Mouse (Mus musculus) CH12.LX (cell line): ENCODE results near the gene Ugt1a10. TPM values are rescaled to one million over a fixed set of nuclear protein-coding genes. Genes with fewer than 3 reads are reported as not detected.

ENCODE experiments used
- DNase-seq: peaks from one replicate; pipeline ENCODE4 v3.0.0-alpha.2; 2013; ENCODE audit errors: extremely low read depth
- H3K27ac ChIP-seq: 2 replicates; pipeline ENCODE4 v1.5.1; 2012; ENCODE audit warnings: low read depth, mild to moderate bottlenecking, control low read depth, moderate library complexity; ENCODE audit not compliant: insufficient read depth
- H3K27me3 ChIP-seq: replicated peaks from 2 replicates; pipeline ENCODE3; 2012; ENCODE audit warnings: inconsistent platforms
- H3K36me3 ChIP-seq, 2 experiments: replicated peaks in 1 of 2; 2 replicates each; pipeline versions ENCODE3 to v1.6.1; 2012; ENCODE audit warnings: inconsistent platforms in 1 of 2, low read length in 1 of 2, mild to moderate bottlenecking in 1 of 2, mixed read lengths in 1 of 2, moderate library complexity in 1 of 2; ENCODE audit not compliant: control insufficient read depth in 1 of 2, insufficient read depth in 1 of 2
- H3K4me1 ChIP-seq, 2 experiments: 2 replicates each; pipeline ENCODE4 v1.6.1; 2012; ENCODE audit warnings: inconsistent platforms in 1 of 2, moderate library complexity in 1 of 2; ENCODE audit not compliant: insufficient read depth in 2 of 2, control insufficient read depth in 1 of 2
- H3K4me2 ChIP-seq: 2 replicates; pipeline ENCODE4 v1.6.1; 2012; ENCODE audit warnings: low read depth, mild to moderate bottlenecking, control low read depth; ENCODE audit not compliant: poor library complexity, insufficient read depth, severe bottlenecking
- H3K4me3 ChIP-seq, 3 experiments: fragments of 150-350 bp in 1 of 3; sonication (generic) in 1 of 3; replicated peaks in 1 of 3; 2 replicates each; pipeline versions ENCODE3 to v1.5.1; 2011 to 2012; ENCODE audit warnings: low read depth in 2 of 3, low read length in 2 of 3, mild to moderate bottlenecking in 2 of 3, moderate library complexity in 2 of 3, control low read depth in 1 of 3, improper control_type of control experiment in 1 of 3, inconsistent platforms in 1 of 3, mixed read lengths in 1 of 3; ENCODE audit not compliant: poor library complexity in 1 of 3
- H3K79me2 ChIP-seq: replicated peaks from 2 replicates; pipeline ENCODE4 v1.6.1; 2012; ENCODE audit warnings: mild to moderate bottlenecking, moderate library complexity; ENCODE audit not compliant: control insufficient read depth, poor library complexity, insufficient read depth, severe bottlenecking; ENCODE audit errors: extremely low read depth
- H3K9ac ChIP-seq: 2 replicates; pipeline ENCODE4 v1.6.1; 2012; ENCODE audit warnings: low read depth, mild to moderate bottlenecking, control low read depth, moderate library complexity; ENCODE audit not compliant: insufficient read depth
- H3K9me3 ChIP-seq: replicated peaks from 2 replicates; pipeline ENCODE3; 2012; ENCODE audit warnings: low read length, inconsistent platforms, mixed read lengths
- BHLHE40 ChIP-seq: IDR thresholded peaks from 2 replicates; pipeline ENCODE4 v1.6.1; 2011; ENCODE audit warnings: mild to moderate bottlenecking, low read depth, low read length, improper control_type of control experiment
- CHD1 ChIP-seq: IDR thresholded peaks from 2 replicates; pipeline ENCODE4 v1.6.1; 2012; ENCODE audit warnings: low read depth, low read length, improper control_type of control experiment, inconsistent platforms
- CHD2 ChIP-seq: IDR thresholded peaks from 2 replicates; pipeline ENCODE4 v1.6.1; 2011; ENCODE audit warnings: low read length, improper control_type of control experiment
- EP300 ChIP-seq: IDR thresholded peaks from 2 replicates; pipeline ENCODE4 v1.6.1; 2011; ENCODE audit warnings: low read length, improper control_type of control experiment
- ETS1 ChIP-seq: conservative IDR thresholded peaks from 2 replicates; pipeline ENCODE4 v1.6.1; 2012; ENCODE audit warnings: low read depth, mild to moderate bottlenecking, inconsistent platforms, low read length, improper control_type of control experiment, moderate library complexity
- IRF4 ChIP-seq: IDR thresholded peaks from 2 replicates; pipeline ENCODE4 v1.6.1; 2014; ENCODE audit warnings: low read depth, mild to moderate bottlenecking, inconsistent platforms, low read length, improper control_type of control experiment
- JUND ChIP-seq: conservative IDR thresholded peaks from 2 replicates; pipeline ENCODE4 v1.6.1; 2011; ENCODE audit warnings: low read depth, low read length, improper control_type of control experiment
- MAFK ChIP-seq: IDR thresholded peaks from 2 replicates; pipeline ENCODE4 v1.6.1; 2011; ENCODE audit warnings: low read length, improper control_type of control experiment; ENCODE audit not compliant: insufficient replicate concordance
- MAX ChIP-seq: IDR thresholded peaks from 2 replicates; pipeline ENCODE4 v1.6.1; 2011; ENCODE audit warnings: low read length, improper control_type of control experiment
- MEF2A ChIP-seq: IDR thresholded peaks from 2 replicates; pipeline ENCODE4 v1.6.1; 2014; ENCODE audit warnings: low read depth, mild to moderate bottlenecking, inconsistent platforms, low read length, improper control_type of control experiment, borderline replicate concordance
- MXI1 ChIP-seq: IDR thresholded peaks from 2 replicates; pipeline ENCODE4 v1.6.1; 2011; ENCODE audit warnings: mild to moderate bottlenecking, low read depth, low read length, improper control_type of control experiment
- POLR2A ChIP-seq: IDR thresholded peaks from 2 replicates; pipeline ENCODE4 v1.6.1; 2011; ENCODE audit warnings: low read depth, mild to moderate bottlenecking, improper control_type of control experiment, low read length
- POLR2AphosphoS2 ChIP-seq: IDR thresholded peaks from 2 replicates; pipeline ENCODE4 v1.6.1; 2011; ENCODE audit warnings: low read depth, low read length, improper control_type of control experiment
- RAD21 ChIP-seq: IDR thresholded peaks from 2 replicates; pipeline ENCODE4 v1.6.1; 2011; ENCODE audit warnings: low read depth, mild to moderate bottlenecking, low read length, improper control_type of control experiment, moderate library complexity
- SIN3A ChIP-seq: IDR thresholded peaks from 2 replicates; pipeline ENCODE4 v1.6.1; 2012; ENCODE audit warnings: low read length, improper control_type of control experiment, inconsistent platforms
- SMC3 ChIP-seq: IDR thresholded peaks from 2 replicates; pipeline ENCODE4 v1.6.1; 2011; ENCODE audit warnings: low read depth, low read length, improper control_type of control experiment
- TBP ChIP-seq: conservative IDR thresholded peaks from 2 replicates; pipeline ENCODE4 v1.6.1; 2011; ENCODE audit warnings: low read depth, low read length, improper control_type of control experiment
- TCF12 ChIP-seq: IDR thresholded peaks from 2 replicates; pipeline ENCODE4 v1.6.1; 2014; ENCODE audit warnings: low read depth, mild to moderate bottlenecking, inconsistent platforms, low read length, improper control_type of control experiment
- UBTF ChIP-seq: IDR thresholded peaks from 2 replicates; pipeline ENCODE4 v1.6.1; 2012; ENCODE audit warnings: low read depth, mild to moderate bottlenecking, inconsistent platforms, low read length, improper control_type of control experiment, moderate library complexity
- USF1 ChIP-seq: IDR thresholded peaks from 2 replicates; pipeline ENCODE4 v1.6.1; 2014; ENCODE audit warnings: low read depth, mild to moderate bottlenecking, inconsistent platforms, low read length, improper control_type of control experiment
- USF2 ChIP-seq: conservative IDR thresholded peaks from 2 replicates; pipeline ENCODE4 v1.6.1; 2011; ENCODE audit warnings: low read depth, low read length, improper control_type of control experiment
- ZC3H11A ChIP-seq: IDR thresholded peaks from 2 replicates; pipeline ENCODE4 v1.6.1; 2012; ENCODE audit warnings: low read depth, mild to moderate bottlenecking, inconsistent platforms, low read length, improper control_type of control experiment
- ZKSCAN1 ChIP-seq: IDR thresholded peaks from 2 replicates; pipeline ENCODE4 v1.6.1; 2012; ENCODE audit warnings: low read depth, inconsistent platforms, low read length, improper control_type of control experiment, borderline replicate concordance
- dilution Hi-C: fragments of 300-500 bp; cut with MboI; formaldehyde crosslinking; loops from 2 replicates; pipeline ENCODE4 v1.14.3; 2020; ENCODE audit warnings: low sequenced_read_pairs; ENCODE audit not compliant: extremely low pct_unique_long_range_greater_than_20kb, extremely low pct_ligation_motif_present
- in situ Hi-C: fragments of 300-500 bp; cut with MboI; formaldehyde crosslinking; loops from 3 replicates; pipeline ENCODE4 v1.14.3; 2019; ENCODE audit warnings: low sequenced_read_pairs, low pct_ligation_motif_present, low pct_unique_long_range_greater_than_20kb, mixed read lengths
- polyA plus RNA-seq: library from polyadenylated mRNA; unstranded; fragments of >175 nt; gene quantifications from 2 replicates; pipeline ENCODE4 v1.2.1, GENCODE M21; 2012; ENCODE audit warnings: low read depth; ENCODE audit not compliant: insufficient read length
- total RNA-seq, 2 experiments: library from RNA; depleted of rRNA; stranded (reverse); fragments of 300-350 nt in 1 of 2; fragments of >200 nt in 1 of 2; gene quantifications; 2 replicates each; pipeline ENCODE4 v1.2.3; 2012 to 2014

The Ugt1a10 gene
- total and polyA plus RNA-seq, 3 experiments, result not detected

- dilution Hi-C loops, result no loop called here
- no peak for DNase-seq
- peaks cover 84% of the 10 kb centered on the region for H3K9me3 ChIP-seq
These were observed 179.5 kb downstream of the Ugt1a10 start for GRCm38 (mm10) chr1:88234646-88235045.

GRCm38 (mm10) chr1:88235046-88235893 lies 180.1 kb downstream of the Ugt1a10 start:
- dilution Hi-C loops, result no loop called here
- Histone ChIP-seq H3K4me2 (no peak overlapping the region), H3K79me2 (no peaks in the 10 kb centered on the region), H3K27me3 (peaks cover 35% of the 10 kb centered on the region), H3K36me3 (no peaks in the 10 kb centered on the region), H3K4me1 (no peaks in the 10 kb centered on the region), H3K27ac (no peak overlapping the region), H3K9me3 (peaks cover 84% of the 10 kb centered on the region), H3K4me3 (no peak overlapping the region), H3K9ac (no peak overlapping the region)
- TF ChIP-seq USF1 (no peak), EP300 (no peak), ZC3H11A (no peak), CHD1 (no peak)
- in situ Hi-C loops, result no loop called here
- DNase-seq, result no peak

More at GRCm38 (mm10) chr1:88234646-88235045, 179.5 kb downstream of the Ugt1a10 start:
- TF ChIP-seq ZC3H11A (no peak), SIN3A (no peak), POLR2AphosphoS2 (no peak)
- TF ChIP-seq, all 38 proteins: peak for 0
- Histone ChIP-seq H3K4me3 (no peak overlapping the region), H3K27ac (no peak overlapping the region), H3K79me2 (no peaks in the 10 kb centered on the region), H3K9ac (no peak overlapping the region), H3K4me1 (no peaks in the 10 kb centered on the region), H3K4me2 (no peak overlapping the region), H3K27me3 (peaks cover 32% of the 10 kb centered on the region), H3K36me3 (no peaks in the 10 kb centered on the region)
- in situ Hi-C loops, result no loop called here

GRCm38 (mm10) chr1:88235894-88236415 lies 180.8 kb downstream of the Ugt1a10 start:
- Histone ChIP-seq H3K9ac (no peak overlapping the region), H3K4me2 (no peak overlapping the region), H3K36me3 (no peaks in the 10 kb centered on the region), H3K4me3 (no peak overlapping the region), H3K79me2 (no peaks in the 10 kb centered on the region), H3K9me3 (peaks cover 86% of the 10 kb centered on the region), H3K27me3 (peaks cover 38% of the 10 kb centered on the region), H3K4me1 (no peaks in the 10 kb centered on the region), H3K27ac (no peak overlapping the region)
- no peak for DNase-seq
- TF ChIP-seq MXI1, result no peak
- no peak for TF ChIP-seq SMC3
- no peak for TF ChIP-seq JUND
- TF ChIP-seq MAX, result no peak
- no peak for TF ChIP-seq CHD2
- TF ChIP-seq ETS1, result no peak
- TF ChIP-seq MEF2A, result no peak
- TF ChIP-seq CHD1, result no peak
- TF ChIP-seq TBP, result no peak
- no peak for TF ChIP-seq POLR2A
- no peak for TF ChIP-seq TCF12
- TF ChIP-seq UBTF, result no peak
- TF ChIP-seq MAFK, result no peak
- no peak for TF ChIP-seq USF1
- TF ChIP-seq IRF4, result no peak
- TF ChIP-seq BHLHE40, result no peak
- TF ChIP-seq ZKSCAN1, result no peak
- TF ChIP-seq USF2, result no peak
- no peak for TF ChIP-seq RAD21
- TF ChIP-seq SIN3A, result no peak
- in situ Hi-C loops (no loop called here), dilution Hi-C loops (no loop called here)
